Mouse (Mus musculus) common myeloid progenitor, adult 5-6 weeks (primary cell): ENCODE data around the gene Tbr1. TPM values are rescaled to one million over a fixed set of nuclear protein-coding genes. Genes with fewer than 3 reads are reported as not detected.

Experiments used
- ATAC-seq: replicated peaks from 2 replicates; pipeline ENCODE4 v1.8.0; 2016; ENCODE audit warnings: low read depth, mild to moderate bottlenecking, moderate TSS enrichment, inconsistent platforms; ENCODE audit not compliant: poor library complexity, severe bottlenecking
- total RNA-seq: library from RNA; stranded (forward); fragments of 200-1000, 187-1606 nt; gene quantifications from 2 replicates; pipeline ENCODE4 v1.2.3, GENCODE M21; 2017

Gene Tbr1
- 1.5 TPM in 1 of 2 replicates, not detected in the other for total RNA-seq

GRCm38 (mm10) chr2:61802656-61803251 is at the start of gene Tbr1:
Gene Tbr1 (plus strand): TSS chr2:61802930.
- ATAC-seq: no peak

- ATAC-seq: no peak
Observed at GRCm38 (mm10) chr2:61754989-61755388, 47.7 kb upstream of the Tbr1 start.

GRCm38 (mm10) chr2:61759234-61759855 is 43.4 kb upstream of the Tbr1 start:
- ATAC-seq: no peak

- ATAC-seq: peak; percentile 73
Observed at GRCm38 (mm10) chr2:61760044-61760443, 42.7 kb upstream of the Tbr1 start.

DNA sequence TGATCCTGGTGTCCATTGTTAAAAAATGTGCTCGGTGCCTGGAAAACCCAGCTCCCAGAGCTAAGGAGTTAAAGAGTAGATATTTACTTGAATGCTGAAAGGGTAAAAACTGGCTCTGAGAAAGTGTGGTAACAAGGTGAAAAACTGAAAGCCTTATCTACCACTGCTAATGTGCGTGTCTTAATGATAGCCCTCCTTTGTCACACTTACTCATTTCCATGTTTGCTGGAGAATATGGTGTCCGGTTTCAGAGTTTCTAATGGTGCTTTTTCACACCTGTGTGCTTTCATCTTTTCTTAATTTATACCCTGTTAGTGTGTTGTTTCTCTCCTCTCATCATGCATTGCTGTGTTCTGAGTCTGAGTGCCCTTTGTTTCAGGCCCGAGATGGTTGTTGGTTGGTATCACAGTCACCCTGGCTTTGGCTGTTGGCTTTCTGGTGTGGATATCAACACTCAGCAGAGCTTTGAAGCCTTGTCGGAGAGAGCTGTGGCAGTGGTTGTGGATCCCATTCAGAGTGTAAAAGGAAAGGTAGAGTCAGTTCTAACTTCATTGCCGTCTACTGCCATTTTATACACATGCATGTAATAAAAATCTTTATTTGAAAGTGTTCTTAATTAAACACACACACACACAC is 38.1 kb upstream of the Tbr1 start:
- ATAC-seq: no peak

DNA sequence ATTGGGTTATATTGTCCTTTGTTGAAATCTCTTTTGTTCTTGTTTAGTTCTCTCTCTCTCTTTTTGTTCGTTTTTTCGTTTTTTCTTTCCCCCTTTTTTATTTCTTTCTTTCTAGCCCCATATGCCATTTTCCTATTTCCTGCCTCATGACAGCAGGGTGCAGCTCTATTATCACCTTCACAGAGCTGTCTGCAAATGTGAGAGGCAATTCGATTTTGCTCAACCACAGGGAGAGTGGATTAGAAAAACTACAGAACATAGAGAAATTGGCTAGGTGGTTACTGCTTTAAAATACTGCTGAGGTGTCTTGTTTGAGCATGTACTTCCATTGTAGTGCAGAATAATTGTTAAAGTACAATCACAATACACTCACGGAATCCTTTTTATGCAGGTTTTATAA is 37.2 kb upstream of the Tbr1 start:
- ATAC-seq: no peak

GRCm38 (mm10) chr2:61780794-61781193 is 21.9 kb upstream of the Tbr1 start:
- no peak for ATAC-seq

DNA sequence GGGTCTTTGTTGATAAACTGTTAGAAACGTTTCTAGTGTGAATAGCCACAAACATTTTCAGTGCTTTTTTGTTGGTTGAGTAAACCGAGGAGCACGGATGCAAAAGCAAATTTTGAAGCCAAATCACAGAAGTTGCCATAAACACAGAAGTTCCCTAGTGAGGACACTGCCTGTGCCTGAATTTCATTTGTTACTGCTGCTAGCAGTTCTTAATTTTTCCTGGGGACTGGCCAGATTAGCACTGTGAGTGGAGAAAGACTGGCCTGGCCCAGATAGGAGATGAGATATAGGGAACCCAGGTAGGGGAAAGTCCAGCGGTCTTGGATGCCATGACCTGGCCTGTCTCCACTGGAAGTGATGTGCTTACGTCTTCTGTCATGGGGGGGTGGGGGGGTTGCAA is 7.8 kb upstream of the Tbr1 start:
- ATAC-seq: no peak

- no peak for ATAC-seq
Observed at GRCm38 (mm10) chr2:61798048-61798447, 4.7 kb upstream of the Tbr1 start.

- ATAC-seq: peak; percentile 74
Observed at GRCm38 (mm10) chr2:61803443-61804367, 975 bp downstream of the Tbr1 start.

GRCm38 (mm10) chr2:61804382-61804840 is 1.7 kb downstream of the Tbr1 start:
- ATAC-seq: no peak

GRCm38 (mm10) chr2:61804841-61805540 is 2.3 kb downstream of the Tbr1 start:
- peak; percentile 21 for ATAC-seq

DNA sequence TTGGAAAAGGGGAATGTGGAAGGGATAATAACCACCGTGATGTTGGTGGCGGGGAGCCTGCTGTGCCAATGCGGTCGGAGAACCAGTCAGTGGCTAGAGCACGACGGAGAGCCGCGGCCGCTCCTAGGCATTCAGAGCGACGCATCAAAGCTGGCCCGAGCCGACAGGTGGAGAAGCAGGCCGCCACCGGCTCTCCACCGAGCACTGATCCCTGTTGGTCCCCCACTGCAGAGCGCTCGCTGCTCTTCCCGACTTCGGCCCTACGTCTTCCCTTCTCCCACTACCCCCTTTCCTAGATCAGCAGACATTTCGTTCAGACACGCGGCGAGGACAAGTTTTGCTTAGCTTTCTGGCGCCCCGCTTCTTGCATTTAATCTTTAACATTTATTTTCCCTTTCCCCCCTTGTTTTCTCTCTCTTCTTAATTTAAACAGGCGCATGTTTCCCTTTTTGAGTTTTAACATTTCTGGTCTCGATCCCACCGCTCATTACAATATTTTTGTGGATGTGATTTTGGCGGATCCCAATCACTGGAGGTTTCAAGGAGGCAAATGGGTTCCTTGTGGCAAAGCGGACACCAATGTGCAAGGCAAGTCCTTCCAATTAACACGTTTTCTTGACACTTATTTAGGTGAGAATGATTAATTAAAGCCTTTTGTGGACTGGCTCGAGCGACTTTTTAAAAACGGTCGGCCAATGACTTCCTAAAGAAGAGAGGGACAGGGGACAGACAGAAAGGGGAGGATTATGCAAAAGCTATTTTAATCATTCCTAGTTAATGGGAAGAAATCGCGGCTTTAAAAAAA is 3.0 kb downstream of the Tbr1 start:
- peak; percentile 10; the same call in 1 of the 2 replicates for ATAC-seq

- ATAC-seq: no peak
Observed at GRCm38 (mm10) chr2:61806346-61806825, 3.7 kb downstream of the Tbr1 start.

- 0 out of 2 replicates have a peak, but pooled peaks have one; percentile 9 for ATAC-seq
Observed at GRCm38 (mm10) chr2:61807151-61807550, 4.4 kb downstream of the Tbr1 start.

- no peak for ATAC-seq
Observed at GRCm38 (mm10) chr2:61807781-61808180, 5.1 kb downstream of the Tbr1 start.

DNA sequence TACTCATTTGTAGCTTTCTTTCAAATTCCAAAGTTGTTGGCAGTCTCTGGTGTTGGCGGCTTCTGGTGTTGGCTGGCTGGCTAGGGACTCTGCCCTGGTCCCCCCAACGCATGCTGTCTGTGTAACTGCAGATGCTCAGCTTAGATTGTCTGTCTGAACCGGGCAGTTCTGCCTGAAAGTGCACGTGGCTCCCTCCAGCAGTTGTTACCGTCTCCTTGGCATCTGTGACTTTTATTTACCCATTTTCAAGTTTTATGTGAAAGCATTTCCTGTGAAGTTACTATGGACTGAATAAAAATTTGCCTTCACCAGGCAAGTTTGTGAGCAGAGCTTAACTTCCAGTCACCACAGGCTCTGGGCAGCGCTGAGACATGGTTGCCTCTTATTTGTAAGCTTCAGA is 6.0 kb downstream of the Tbr1 start:
- no peak for ATAC-seq

DNA sequence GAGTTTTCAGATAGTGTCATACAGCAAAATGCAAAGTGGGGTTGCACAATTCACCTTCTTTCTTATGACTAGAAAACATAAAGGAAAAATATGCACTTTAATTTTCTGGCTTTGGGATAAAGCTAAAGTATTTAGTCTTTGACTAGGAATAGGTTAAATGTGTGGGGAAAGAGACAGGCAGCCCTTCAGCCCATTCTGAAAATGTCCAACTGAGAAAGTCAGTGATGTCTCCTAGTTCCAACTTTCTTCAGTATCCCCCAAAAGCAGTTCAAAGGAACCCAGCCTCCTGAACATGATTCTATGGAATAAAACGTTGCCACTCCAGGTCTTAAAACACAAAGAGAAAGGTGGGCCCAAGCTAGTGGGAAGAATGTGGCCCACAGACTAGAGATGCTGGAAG is 6.7 kb downstream of the Tbr1 start:
- no peak for ATAC-seq

DNA sequence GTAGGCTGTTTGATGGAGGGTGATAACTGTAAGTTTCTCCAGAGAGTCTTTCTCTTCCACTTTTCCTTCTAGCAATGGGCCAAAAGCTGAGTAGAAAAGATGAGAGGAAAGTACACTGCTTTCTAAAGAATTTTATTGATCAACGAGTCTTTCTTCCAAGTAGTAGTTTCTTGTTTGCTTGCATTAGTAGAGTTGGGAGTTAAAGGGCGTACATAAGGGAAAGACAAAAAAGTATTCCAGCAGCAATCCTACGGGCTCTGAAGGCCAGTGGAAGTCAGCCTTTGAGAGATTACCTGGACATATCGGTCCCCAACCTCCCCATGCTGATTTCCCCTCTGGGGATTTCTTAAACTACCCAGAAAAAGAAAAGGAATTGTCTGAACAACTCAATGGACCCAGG is 8.0 kb downstream of the Tbr1 start:
- no peak for ATAC-seq
